Mouse (Mus musculus) heart, adult 18-20 months (tissue): ENCODE measurements at regions not wholly inside any gene's neighbourhood (a gene's known extent, or its start where the extent isn't known, plus 50 kb on each side); places are given as distances from the start of the nearest gene placed in this dataset.
A peak's percentile ranks its signal among the peaks of the same experiment; 100 is the strongest.

Experiments
- DNase-seq, 2 experiments: peaks; one replicate each; pipeline ENCODE4 v3.0.0; 2021 to 2022; ENCODE audit warnings: mixed read lengths in 1 of 2

- peak; percentile 42 to 80 for DNase-seq
Observed at GRCm38 (mm10) chr8:23504704-23505103, 1093.5 kb downstream of the Mrps31 start.

GRCm38 (mm10) chr8:23505216-23505615 is 1094.1 kb downstream of the Mrps31 start:
- peak in 1 of 2 experiments; percentile 7 for DNase-seq

GRCm38 (mm10) chr8:23505966-23506365 is 1094.8 kb downstream of the Mrps31 start:
- DNase-seq = no peak

GRCm38 (mm10) chr8:23507661-23508060 is 1096.5 kb downstream of the Mrps31 start:
- peak; percentile 28 to 55 for DNase-seq

- no peak for DNase-seq
Observed at GRCm38 (mm10) chr8:23510076-23510475, 1098.9 kb downstream of the Mrps31 start.

- DNase-seq = peak; percentile 16 to 35
Observed at GRCm38 (mm10) chr8:23510561-23510960, 1099.4 kb downstream of the Mrps31 start.

GRCm38 (mm10) chr8:23511264-23511663 is 1100.1 kb downstream of the Mrps31 start:
- peak; percentile 23 to 71 for DNase-seq

GRCm38 (mm10) chr8:23511792-23512191 is 1100.6 kb downstream of the Mrps31 start:
- peak in 1 of 2 experiments; percentile 58 for DNase-seq

GRCm38 (mm10) chr8:23516469-23516868 is 1105.3 kb downstream of the Mrps31 start:
- no peak for DNase-seq

GRCm38 (mm10) chr8:23531551-23532142 is 1120.5 kb downstream of the Mrps31 start:
- DNase-seq = peak in 1 of 2 experiments; percentile 35

GRCm38 (mm10) chr8:23537681-23538359 is 1126.7 kb downstream of the Mrps31 start:
- DNase-seq = no peak

GRCm38 (mm10) chr8:23553565-23554473 is 1142.7 kb downstream of the Mrps31 start:
- no peak for DNase-seq

- DNase-seq = no peak
Observed at GRCm38 (mm10) chr8:23560836-23561235, 1149.7 kb downstream of the Mrps31 start.

- DNase-seq = no peak
Observed at GRCm38 (mm10) chr8:23561683-23562385, 1150.7 kb downstream of the Mrps31 start.

- DNase-seq = no peak
Observed at GRCm38 (mm10) chr8:23562504-23562903, 1151.3 kb downstream of the Mrps31 start.

GRCm38 (mm10) chr8:23563065-23564020 is 1152.2 kb downstream of the Mrps31 start:
- no peak for DNase-seq

GRCm38 (mm10) chr8:23567906-23568305 is 1156.7 kb downstream of the Mrps31 start:
- no peak for DNase-seq

GRCm38 (mm10) chr8:23571338-23571737 is 1154.3 kb downstream of the Adam3 start:
- no peak for DNase-seq

- DNase-seq = no peak
Observed at GRCm38 (mm10) chr8:23580106-23580505, 1145.5 kb downstream of the Adam3 start.

- no peak for DNase-seq
Observed at GRCm38 (mm10) chr8:23580701-23581100, 1145.0 kb downstream of the Adam3 start.
